Mouse (Mus musculus): ENCODE measurements around the gene Hyal6. TPM values are rescaled to one million over a fixed set of nuclear protein-coding genes. Genes with fewer than 3 reads are reported as not detected.

The Hyal6 gene
- total RNA-seq (2021): not detected
- long read RNA-seq: 0 reads

- no peak for DNase-seq (ENCODE audit: low spot score in 2 of 2)
Measured at GRCm38 (mm10) chr6:24732945-24733344, at the start of gene Hyal6. Gene Hyal6, plus strand, starts transcription at chr6:24733245.

DNA sequence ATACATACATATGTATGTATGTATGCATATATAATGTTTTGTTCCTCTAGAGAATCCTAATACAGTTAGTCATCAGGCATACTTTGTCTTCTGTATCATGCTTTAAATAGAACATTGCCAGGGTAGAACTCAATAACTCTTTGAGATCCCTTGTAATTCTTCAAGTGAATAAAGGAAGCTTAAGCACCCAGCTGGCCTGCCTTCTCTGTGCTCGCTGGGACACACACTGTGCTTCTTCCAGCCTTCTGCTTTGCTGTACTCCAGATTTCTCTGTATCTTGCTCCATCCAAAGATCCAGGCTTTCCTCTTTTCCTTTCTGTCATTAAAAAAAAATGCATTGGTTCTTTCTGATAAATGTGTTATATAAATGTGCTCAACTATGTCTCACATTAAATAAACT is 45.2 kb upstream of the Hyal6 start:
- DNase-seq (ENCODE audit: low spot score in 2 of 2): no peak

- DNase-seq (ENCODE audit: low spot score in 2 of 2): no peak
Measured at GRCm38 (mm10) chr6:24694455-24695410, 38.3 kb upstream of the Hyal6 start.

GRCm38 (mm10) chr6:24696117-24696516 is 36.9 kb upstream of the Hyal6 start:
- no peak for DNase-seq (ENCODE audit: low spot score in 2 of 2)

DNA sequence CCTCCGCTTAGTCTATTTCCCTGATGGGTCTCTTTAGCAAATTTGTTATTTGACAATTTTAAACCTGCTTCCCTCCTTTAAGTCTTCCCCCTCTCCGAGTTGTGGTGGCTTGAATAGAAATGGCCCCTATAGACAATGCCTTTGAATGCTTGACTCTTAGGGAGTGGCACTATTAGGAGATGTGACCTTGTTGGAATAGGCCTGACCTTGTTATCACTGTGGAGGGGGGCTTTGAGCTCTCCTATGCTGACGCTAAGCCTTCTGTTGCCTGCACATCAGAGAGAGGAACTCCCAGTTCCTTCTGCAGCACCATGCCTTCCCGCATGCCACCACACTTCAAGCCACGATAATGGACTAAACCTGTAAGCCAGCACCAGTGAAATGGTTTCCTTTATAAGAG is 35.8 kb upstream of the Hyal6 start:
- no peak for DNase-seq (ENCODE audit: low spot score in 2 of 2)

- no peak for DNase-seq (ENCODE audit: low spot score in 2 of 2)
Measured at GRCm38 (mm10) chr6:24707090-24707489, 26.0 kb upstream of the Hyal6 start.

DNA sequence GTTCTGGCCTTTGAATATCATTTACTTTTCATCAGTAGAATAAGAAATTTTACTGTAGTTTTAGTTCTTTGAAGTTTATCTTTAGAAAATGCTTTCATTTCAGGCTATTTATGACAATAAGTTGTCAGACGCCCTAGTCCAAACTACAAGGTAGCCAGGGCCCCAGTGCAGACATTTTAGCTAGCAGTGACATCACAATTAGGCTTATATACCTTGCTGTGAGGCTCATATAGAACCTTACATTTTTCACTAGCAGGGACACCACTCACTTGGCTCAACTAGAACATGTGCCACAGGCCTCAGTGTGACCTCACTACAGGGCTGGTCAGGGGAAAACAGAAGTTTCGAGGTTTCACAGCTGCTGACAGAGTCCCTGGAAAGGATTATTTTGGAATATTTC is 25.5 kb upstream of the Hyal6 start:
- DNase-seq (ENCODE audit: low spot score in 2 of 2): no peak

DNA sequence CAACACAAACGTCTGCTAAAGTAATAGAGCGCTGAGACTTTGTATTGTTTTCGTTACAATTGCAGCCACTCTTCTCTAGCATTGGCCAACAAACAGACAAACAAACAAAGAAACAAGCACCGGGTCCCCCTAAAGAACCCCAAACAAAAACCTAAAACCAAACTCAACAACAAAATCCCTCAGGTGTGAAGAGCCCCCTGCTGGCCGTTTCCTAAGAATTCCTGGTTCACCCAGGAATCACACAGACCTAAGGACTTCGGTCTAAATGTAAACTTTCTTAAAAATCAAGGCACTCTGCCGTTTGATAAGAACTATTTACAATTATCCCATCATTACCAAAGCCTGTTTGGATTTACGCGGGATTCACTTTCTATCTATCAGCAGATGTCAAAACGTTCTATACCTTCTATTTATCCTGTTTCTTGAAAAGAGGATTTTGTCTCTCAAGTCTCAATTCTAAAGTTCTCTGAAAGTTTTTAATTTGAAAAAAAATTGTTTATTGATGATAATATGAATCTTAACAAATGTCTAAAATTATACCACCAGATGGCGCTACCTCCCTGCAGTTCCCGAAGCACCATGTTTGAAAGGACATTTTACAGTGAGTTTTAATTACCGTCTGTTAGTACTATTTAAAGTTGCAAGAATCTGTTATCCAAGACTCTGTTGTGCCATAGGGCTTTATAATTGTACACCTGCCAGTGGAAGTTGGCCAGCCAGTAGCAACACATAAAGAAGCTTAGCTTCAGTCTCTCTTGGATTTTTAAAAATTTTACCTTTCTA is 11.5 kb upstream of the Hyal6 start:
- peak; percentile 32 to 44 for DNase-seq (ENCODE audit: low spot score in 2 of 2)

DNA sequence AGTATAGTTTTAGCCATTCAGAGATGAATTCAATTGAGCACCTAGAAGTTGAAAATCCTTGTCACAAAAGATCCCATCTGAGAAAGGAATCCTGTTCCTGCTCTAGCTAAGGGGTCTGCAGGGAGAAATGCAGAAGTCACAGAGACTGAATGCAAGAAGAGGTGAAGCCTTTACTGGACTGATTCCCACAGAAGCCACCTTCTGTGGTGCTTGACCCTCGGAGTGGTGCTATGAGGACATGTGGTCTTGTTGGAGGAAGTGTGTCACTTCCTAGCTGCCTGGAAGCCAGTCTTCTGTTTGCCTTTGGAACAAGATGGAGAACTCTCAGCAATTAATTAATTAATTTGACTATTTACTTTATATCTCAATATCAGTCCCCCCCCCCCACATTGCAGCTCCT is 4.9 kb upstream of the Hyal6 start:
- DNase-seq (ENCODE audit: low spot score in 2 of 2): no peak

DNA sequence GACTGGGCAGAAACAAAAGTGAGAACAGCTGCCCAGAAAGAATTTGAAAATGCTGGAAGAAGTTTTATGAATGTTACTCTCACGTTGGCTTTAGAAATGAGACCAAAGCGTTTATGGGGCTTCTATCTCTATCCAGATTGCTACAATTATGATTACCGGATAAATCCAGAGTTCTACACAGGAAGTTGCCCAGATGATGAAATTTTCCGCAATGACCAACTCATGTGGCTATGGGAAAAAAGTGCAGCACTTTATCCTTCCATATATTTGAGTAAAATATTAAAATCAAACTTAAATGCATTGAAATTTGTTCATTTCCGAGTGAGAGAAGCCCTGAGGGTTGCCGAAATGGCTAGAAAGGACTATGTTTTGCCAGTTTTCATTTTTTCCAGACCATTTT is 1.5 kb downstream of the Hyal6 start:
- no peak for DNase-seq (ENCODE audit: low spot score in 2 of 2)

- no peak for DNase-seq (ENCODE audit: low spot score in 2 of 2)
Measured at GRCm38 (mm10) chr6:24748029-24748428, 15.0 kb downstream of the Hyal6 start, which contains the start of gene Hyal4. Gene Hyal4, plus strand, starts transcription at chr6:24748329.

DNA sequence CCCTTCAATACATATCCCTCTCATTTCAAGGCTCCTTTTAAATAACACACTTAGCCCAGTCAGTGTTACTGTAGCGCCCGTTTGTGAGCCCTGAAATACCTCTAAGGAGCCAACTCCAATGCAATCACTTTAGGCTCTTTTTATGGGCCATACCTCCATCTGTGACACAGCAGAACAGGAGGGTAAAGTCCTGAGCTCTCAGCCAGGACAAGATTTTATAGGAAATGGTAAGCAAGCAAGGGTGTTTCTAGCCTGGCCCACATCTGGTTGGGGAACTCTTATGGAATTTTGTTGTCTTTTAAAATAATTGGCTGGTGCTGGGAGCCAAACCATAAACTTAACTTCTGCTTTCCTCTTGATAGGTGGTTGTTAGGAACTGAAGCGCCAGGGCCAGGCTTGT is 26.2 kb downstream of the Hyal6 start:
- DNase-seq (ENCODE audit: low spot score in 2 of 2): no peak

GRCm38 (mm10) chr6:24766261-24766660 is 33.2 kb downstream of the Hyal6 start:
- DNase-seq (ENCODE audit: low spot score in 2 of 2): no peak

GRCm38 (mm10) chr6:24779182-24779581 is 46.1 kb downstream of the Hyal6 start:
- DNase-seq (ENCODE audit: low spot score in 2 of 2): no peak

DNA sequence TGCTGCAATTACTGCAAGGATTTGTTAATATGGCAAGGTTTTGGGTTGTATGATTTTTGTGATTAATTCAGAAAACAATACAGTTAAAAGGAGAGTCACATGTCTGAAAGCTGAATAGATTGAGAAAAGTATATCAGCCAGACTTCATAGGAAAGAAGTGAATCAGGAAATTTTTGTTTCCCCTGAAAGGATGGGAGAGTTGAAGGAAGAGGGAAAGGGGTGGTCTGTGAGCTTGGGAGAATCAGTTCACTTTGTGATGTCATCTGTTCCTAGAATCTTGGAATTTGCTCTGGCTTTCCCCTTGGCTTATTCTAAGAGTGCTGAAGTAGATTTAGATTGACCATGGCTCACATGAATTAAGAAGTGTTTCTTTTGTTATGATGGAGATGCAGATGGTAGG is 57.8 kb downstream of the Hyal6 start, which contains the start of gene Spam1:
Spam1 (plus strand) TSS at position 301 of the 400 bp plus-strand sequence.
- no peak for DNase-seq (ENCODE audit: low spot score in 2 of 2)

Other genes with a start within 250 kb of the Hyal6 start
- gene Iqub, start 218.2 kb upstream of the Hyal6 start, total RNA-seq (2021): 1 to 10 TPM; 1.1 to 1.3 TPM
- 100 to 1,000 TPM; 311 to 320 TPM for gene Ndufa5, start 205.2 kb upstream of the Hyal6 start, total RNA-seq (2021)
- not detected for gene Asb15, start 205.1 kb upstream of the Hyal6 start, total RNA-seq (2021)
- not detected for gene Lmod2, start 135.5 kb upstream of the Hyal6 start, total RNA-seq (2021)
- 10 to 100 TPM; 69.3 to 81.8 TPM for gene Wasl, start 68.2 kb upstream of the Hyal6 start, total RNA-seq (2021)
- gene Hyal4, start 15.1 kb downstream of the Hyal6 start, total RNA-seq (2021): not detected
- gene Spam1, start 57.9 kb downstream of the Hyal6 start, total RNA-seq (2021): not detected
- not detected for gene Hyal5, start 124.8 kb downstream of the Hyal6 start, total RNA-seq (2021)
- 10 to 100 TPM; 40.1 to 40.8 TPM for gene Tmem229a, start 223.1 kb downstream of the Hyal6 start, total RNA-seq (2021)